Mouse (Mus musculus): ENCODE data around the gene Aldh3b1. TPM values are rescaled to one million over a fixed set of nuclear protein-coding genes. Genes with fewer than 3 reads are reported as not detected.
"Not testable (repeated sequence)": the region's sequence is repeated elsewhere in the genome, so short reads cannot be mapped to it uniquely, and the experiment has no call there.

Gene Aldh3b1
- polyA plus RNA-seq (2015; fragmentation: Nextera tagmentation; extraction: Ambion mirVana), result 1.1 TPM in 2 replicates

DNA sequence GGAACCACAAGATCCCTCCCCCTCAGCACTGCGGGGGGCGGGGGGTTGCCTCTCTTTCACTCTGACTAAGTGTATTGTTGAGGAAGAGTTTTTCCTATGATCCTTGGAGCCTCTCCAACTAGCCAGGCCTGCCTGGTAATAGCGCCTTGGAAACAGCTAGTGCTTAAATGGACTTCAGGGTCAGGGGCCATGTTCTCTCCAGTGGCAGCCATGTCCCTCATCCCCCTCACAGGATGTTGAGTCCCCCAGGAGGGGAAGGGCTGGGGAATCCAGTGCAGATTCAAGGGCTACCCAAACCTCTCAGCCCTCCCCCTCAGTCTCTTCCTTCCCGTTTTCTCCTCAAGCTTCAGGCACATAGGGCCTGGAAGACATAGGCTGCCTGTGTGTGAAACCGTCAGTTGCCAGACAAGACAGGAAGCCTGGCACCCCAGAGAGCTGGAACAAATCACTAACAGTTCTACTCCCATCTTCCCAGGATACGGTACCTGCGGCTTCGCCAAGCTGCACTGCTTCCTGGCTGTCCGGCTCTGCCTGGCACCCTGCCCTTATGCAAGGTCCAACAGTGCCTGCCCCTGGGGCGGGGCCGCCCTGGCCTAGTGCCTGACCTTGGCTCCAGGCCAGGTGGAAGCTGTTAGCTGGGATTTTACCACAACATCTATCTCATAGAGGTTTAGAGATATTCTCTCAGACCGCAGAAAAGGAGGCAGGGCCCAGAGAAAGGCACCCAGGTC, at the start of gene Aldh3b1:
Gene Aldh3b1, minus strand, starts transcription at position 598 of the 731 bp plus-strand sequence.
- peak within 1 kb of the TSS; percentile 33; the same call in 1 of the 2 replicates for H3K27ac ChIP-seq
- ATAC-seq, result 0 out of 2 replicates have a peak, but pooled peaks have one; percentile 48
- H3K9ac ChIP-seq, result no peak within 1 kb of the TSS

DNA sequence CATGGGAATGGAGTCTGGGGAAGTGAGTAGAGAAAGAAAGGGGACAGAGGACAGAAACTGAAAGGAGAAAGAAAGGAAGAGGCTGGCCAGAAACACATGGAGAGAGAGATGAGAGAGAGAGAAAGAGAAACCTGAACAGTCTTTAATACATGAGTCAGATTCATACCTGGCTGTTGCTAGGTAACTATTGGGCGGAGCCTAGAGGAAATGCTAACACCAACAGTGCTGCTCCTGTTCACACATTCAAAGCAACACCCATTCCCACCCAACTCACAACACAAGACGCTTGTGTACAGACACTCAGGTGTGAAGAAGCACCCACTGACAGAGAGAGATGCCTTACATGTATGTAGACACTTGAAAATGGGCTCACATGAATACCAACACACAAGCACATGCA, 46.3 kb upstream of the Aldh3b1 start:
- 74% methylated on average over 2 of the region's 2 CpGs for WGBS
- H3K27ac ChIP-seq, result no peak overlapping the region
- H3K4me3 ChIP-seq, result no peak overlapping the region
- no peaks in the 10 kb centered on the region for H3K9me3 ChIP-seq (replicated peaks)
- H3K9ac ChIP-seq, result no peak overlapping the region
- H3K27me3 ChIP-seq, result no peaks in the 10 kb centered on the region
- ATAC-seq, result no peak
- H3K4me1 ChIP-seq, result no peaks in the 10 kb centered on the region
- H3K36me3 ChIP-seq (ENCODE audit: poor library complexity, severe bottlenecking), result no peaks in the 10 kb centered on the region
- no peak overlapping the region for H3K4me2 ChIP-seq

More for the DNA sequence above, at the start of gene Aldh3b1:
- 0 out of 2 replicates have a peak, but pooled peaks cover 5% of the 10 kb centered on the region for H3K27me3 ChIP-seq
- no peak within 1 kb of the TSS for H3K4me2 ChIP-seq
- H3K4me3 ChIP-seq, result no peak within 1 kb of the TSS
- 62% methylated on average over 12 of the region's 12 CpGs for WGBS
- no peaks in the 10 kb centered on the region for H3K9me3 ChIP-seq (replicated peaks)
- peaks cover 20% of the 10 kb centered on the region for H3K4me1 ChIP-seq
- no peaks in the 10 kb centered on the region for H3K36me3 ChIP-seq (ENCODE audit: poor library complexity, severe bottlenecking)

DNA sequence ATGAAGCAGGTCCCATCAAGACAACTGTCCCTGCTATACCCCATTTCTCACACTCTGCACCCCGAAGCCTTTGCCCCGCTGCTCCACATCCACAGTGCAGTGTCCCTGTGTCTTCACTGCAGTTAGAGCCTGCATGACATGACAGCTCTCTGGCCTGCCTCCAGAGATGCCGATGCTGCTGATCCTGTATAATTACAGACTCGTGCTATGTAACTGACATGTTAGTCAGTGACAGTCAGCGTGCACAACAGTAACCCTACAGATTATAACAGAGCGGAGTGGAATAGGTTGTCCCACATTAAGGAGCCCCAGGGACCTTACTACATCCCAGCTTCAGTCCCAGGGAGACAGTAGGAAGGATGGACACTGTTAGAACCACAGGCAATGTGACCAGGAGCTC, 45.0 kb upstream of the Aldh3b1 start:
- not testable (repeated sequence) for H3K4me1 ChIP-seq; H3K36me3 ChIP-seq (ENCODE audit: poor library complexity, severe bottlenecking); H3K4me3 ChIP-seq; H3K9ac ChIP-seq; H3K4me2 ChIP-seq; H3K27me3 ChIP-seq; H3K9me3 ChIP-seq (replicated peaks); H3K27ac ChIP-seq; ATAC-seq
- WGBS, result 69% methylated on average over 6 of the region's 6 CpGs

DNA sequence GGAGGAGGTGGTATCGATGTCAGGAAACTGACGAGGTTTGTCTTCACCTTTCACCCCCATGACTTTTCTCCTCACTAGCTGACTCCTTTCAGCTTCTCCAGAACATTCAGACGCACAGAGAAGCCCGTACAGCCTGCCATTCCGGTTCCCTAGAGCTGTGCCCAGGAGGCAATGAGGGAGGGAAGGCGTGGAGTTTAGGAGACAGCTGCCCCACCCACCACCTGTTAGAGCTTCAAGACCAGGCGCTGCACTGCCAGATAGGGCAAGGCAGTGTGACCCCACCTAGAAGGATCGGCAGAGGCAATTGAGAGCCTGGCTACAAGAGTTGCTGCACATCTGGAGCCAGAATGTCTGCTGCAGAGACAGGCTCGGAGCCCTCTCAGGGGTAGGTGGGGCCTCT, 42.6 kb upstream of the Aldh3b1 start, which contains the start of gene Aldh3b2:
Gene Aldh3b2, plus strand, starts transcription at position 100 of the 400 bp plus-strand sequence.
- Histone ChIP-seq H3K27me3 (no peaks in the 10 kb centered on the region), H3K9me3 (replicated peaks) (no peaks in the 10 kb centered on the region), H3K27ac (no peak within 1 kb of the TSS), H3K4me1 (no peaks in the 10 kb centered on the region), H3K4me3 (no peak within 1 kb of the TSS), H3K9ac (no peak within 1 kb of the TSS), H3K36me3 (ENCODE audit: poor library complexity, severe bottlenecking) (no peaks in the 10 kb centered on the region), H3K4me2 (no peak within 1 kb of the TSS)
- 64% methylated on average over 9 of the region's 9 CpGs for WGBS
- no peak for ATAC-seq

DNA sequence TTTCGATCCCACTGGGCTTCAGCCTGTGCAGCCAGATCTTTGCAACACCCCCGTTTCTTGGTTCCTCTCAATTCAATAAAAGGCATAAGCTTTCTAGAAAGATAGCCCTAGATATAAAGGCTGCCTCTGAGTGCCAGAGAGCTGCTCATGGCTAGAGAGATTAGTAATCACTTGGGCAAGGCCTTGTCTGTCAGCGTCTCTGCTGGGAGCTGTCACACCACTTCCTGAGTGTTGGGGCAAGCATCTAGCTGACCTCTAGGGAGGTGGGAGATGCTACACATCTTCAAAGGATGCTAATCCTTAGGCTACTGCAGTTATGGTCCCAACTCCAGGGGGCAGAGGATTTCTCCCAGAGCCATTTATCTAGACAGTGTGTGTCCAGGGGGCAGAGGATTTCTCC, 37.6 kb upstream of the Aldh3b1 start:
- Histone ChIP-seq H3K36me3 (ENCODE audit: poor library complexity, severe bottlenecking) (no peaks in the 10 kb centered on the region), H3K9ac (no peak overlapping the region), H3K27me3 (no peaks in the 10 kb centered on the region), H3K4me1 (no peaks in the 10 kb centered on the region), H3K27ac (no peak overlapping the region), H3K4me3 (no peak overlapping the region), H3K9me3 (replicated peaks) (no peaks in the 10 kb centered on the region), H3K4me2 (no peak overlapping the region)
- 79% methylated on average over 3 of the region's 3 CpGs for WGBS
- no peak for ATAC-seq

DNA sequence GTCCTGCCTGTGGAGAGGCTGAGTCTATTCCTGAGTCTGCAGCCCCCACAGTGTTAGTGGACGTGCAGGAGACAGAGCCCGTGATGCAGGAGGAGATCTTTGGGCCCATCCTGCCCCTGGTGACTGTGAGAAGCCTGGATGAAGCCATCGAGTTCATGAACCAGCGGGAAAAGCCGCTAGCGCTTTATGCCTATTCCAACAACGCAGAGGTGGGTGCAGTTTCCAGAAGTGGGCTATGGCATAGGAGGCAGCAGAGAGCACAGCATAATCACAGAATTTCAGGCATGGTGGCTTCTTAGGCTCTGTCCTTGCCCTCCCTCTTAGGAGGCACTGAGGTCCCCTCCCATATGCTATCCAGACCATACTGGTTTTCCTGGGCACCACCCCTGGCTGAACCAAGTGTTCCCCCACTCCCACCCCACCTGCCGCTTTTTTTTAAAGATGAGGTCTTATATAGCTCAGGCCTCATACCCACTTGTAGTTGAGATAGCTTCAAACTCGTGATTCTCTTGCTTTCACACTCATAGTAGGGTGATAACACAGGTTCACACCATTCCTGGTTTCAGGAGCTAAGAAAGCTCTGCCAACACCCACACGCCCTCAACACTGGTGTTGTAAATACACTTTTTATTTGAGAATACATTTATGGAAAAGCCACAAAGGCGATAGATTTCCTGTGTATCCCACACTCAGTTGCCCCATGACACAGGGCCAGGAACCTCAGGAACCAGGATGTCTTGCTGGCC, 36.9 kb upstream of the Aldh3b1 start:
- Histone ChIP-seq H3K4me1 (no peaks in the 10 kb centered on the region), H3K4me2 (no peak overlapping the region), H3K4me3 (no peak overlapping the region), H3K36me3 (ENCODE audit: poor library complexity, severe bottlenecking) (no peaks in the 10 kb centered on the region), H3K9ac (no peak overlapping the region), H3K27ac (no peak overlapping the region), H3K9me3 (replicated peaks) (no peaks in the 10 kb centered on the region), H3K27me3 (no peaks in the 10 kb centered on the region)
- 69% methylated on average over 11 of the region's 11 CpGs for WGBS
- no peak for ATAC-seq

DNA sequence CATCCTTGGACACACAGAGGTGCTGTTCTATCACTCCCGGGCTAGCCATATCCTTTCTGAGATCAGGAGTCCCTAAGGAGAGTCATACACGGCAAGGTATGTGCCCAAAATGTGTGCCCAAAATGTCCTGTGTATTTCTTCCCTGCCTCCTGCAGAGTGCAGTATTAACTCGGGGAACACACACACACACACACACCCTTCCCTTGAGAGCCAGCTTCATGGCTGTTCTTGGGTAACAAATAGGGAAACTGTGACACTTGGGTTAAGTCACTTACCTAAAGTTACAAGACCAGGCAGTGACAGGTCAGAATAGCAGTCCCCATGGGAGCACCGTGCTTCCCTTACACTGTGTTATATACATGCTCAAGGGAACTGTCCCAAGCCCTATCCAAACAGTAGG, 34.4 kb upstream of the Aldh3b1 start:
- Histone ChIP-seq H3K4me3 (no peak overlapping the region), H3K27me3 (no peaks in the 10 kb centered on the region), H3K4me1 (no peaks in the 10 kb centered on the region), H3K27ac (no peak overlapping the region), H3K4me2 (no peak overlapping the region), H3K36me3 (ENCODE audit: poor library complexity, severe bottlenecking) (no peaks in the 10 kb centered on the region), H3K9ac (no peak overlapping the region), H3K9me3 (replicated peaks) (no peaks in the 10 kb centered on the region)
- no peak for ATAC-seq
- 81% methylated on average over 4 of the region's 4 CpGs for WGBS

DNA sequence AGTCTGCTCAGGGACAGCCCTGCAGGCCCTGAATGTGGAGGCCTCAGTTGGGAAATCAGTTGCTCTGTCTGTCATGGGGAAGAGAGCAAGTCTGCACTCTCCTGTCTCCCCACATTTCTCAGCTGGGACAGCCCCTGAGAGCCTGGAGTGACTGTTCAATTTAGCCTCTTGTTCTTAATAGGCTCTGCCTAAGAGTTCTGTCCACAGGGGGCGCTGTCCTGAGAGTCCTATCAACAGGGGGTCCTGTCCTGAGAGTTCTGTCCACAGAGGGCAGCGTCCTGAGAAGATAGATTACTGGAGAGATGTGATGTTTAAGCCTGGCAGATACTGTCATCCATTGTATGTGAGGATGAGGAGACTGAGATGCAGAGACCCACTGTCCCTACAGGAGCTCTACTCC, 32.9 kb upstream of the Aldh3b1 start:
- no peaks in the 10 kb centered on the region for H3K9me3 ChIP-seq (replicated peaks)
- 14% methylated on average over 2 of the region's 2 CpGs for whole genome bisulfite sequencing
- no peak for ATAC-seq
- no peak overlapping the region for H3K4me3 ChIP-seq
- no peak overlapping the region for H3K27ac ChIP-seq
- no peak overlapping the region for H3K9ac ChIP-seq
- H3K4me1 ChIP-seq, result no peaks in the 10 kb centered on the region
- no peaks in the 10 kb centered on the region for H3K27me3 ChIP-seq
- H3K36me3 ChIP-seq (ENCODE audit: poor library complexity, severe bottlenecking), result no peaks in the 10 kb centered on the region
- H3K4me2 ChIP-seq, result no peak overlapping the region

DNA sequence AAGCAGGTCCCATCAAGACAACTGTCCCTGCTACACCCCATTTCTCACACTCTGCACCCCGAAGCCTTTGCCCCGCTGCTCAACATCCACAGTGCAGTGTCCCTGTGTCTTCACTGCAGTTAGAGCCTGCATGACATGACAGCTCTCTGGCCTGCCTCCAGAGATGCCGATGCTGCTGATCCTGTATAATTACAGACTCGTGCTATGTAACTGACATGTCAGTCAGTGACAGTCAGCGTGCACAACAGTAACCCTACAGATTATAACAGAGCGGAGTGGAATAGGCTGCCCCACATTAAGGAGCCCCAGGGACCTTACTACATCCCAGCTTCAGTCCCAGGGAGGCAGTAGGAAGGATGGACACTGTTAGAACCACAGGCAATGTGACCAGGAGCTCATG, 32.2 kb upstream of the Aldh3b1 start:
- 79% methylated on average over 6 of the region's 6 CpGs for WGBS
- not testable (repeated sequence) for H3K9ac ChIP-seq; H3K4me1 ChIP-seq; H3K27ac ChIP-seq; H3K27me3 ChIP-seq; H3K4me3 ChIP-seq; H3K9me3 ChIP-seq (replicated peaks); H3K36me3 ChIP-seq (ENCODE audit: poor library complexity, severe bottlenecking); H3K4me2 ChIP-seq
- peak; percentile 33; the same call in 1 of the 2 replicates for ATAC-seq

DNA sequence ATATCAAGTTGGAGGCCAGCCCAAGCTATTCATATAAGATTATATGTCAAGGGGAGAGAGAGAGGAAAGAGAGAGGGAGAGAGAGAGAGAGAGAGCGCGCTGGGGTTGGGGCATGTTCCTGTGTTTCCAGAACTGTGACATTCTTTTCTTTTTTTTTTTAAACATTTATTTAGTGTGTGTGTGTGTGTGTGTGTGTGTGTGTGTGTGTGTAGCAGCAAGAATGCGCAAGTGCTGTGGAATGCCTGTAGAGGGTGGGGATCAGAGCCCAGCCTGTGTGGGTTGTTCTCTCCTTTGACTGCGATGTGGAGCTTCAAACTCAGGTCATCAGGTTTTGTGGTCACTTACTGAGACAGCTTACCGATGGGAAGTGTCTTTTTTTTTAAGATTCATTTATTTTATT, 30.6 kb upstream of the Aldh3b1 start:
- no peaks in the 10 kb centered on the region for H3K36me3 ChIP-seq (ENCODE audit: poor library complexity, severe bottlenecking)
- 0 out of 2 replicates have a peak, but pooled peaks cover 3% of the 10 kb centered on the region for H3K27me3 ChIP-seq
- no peak for ATAC-seq
- H3K9me3 ChIP-seq (replicated peaks), result no peaks in the 10 kb centered on the region
- H3K4me3 ChIP-seq, result no peak overlapping the region
- H3K27ac ChIP-seq, result no peak overlapping the region
- no peak overlapping the region for H3K4me2 ChIP-seq
- no peak overlapping the region for H3K9ac ChIP-seq
- no peaks in the 10 kb centered on the region for H3K4me1 ChIP-seq
- 88% methylated on average over 5 of the region's 5 CpGs for WGBS

DNA sequence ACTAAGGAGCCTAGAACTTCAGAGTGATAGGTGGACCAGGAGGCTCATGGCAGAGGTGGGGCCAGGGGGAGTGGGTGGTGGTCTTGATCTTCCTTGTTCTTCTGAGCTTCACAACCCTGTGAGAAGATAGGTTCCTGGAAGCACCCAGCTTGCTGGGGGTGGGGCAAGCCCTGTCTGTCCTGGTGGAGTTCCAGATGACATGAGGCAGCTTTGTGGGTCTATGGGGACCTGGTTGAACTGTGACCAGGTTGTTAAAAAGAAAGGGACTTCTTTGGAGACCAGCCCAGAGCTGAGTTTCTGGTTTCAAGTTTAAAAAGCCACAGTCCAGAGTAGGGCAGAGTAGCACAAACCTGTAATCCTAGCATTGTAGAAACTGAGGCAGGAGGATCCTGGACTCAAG, 29.4 kb upstream of the Aldh3b1 start:
- Histone ChIP-seq H3K36me3 (ENCODE audit: poor library complexity, severe bottlenecking) (no peaks in the 10 kb centered on the region), H3K9ac (no peak overlapping the region), H3K4me3 (no peak overlapping the region), H3K4me1 (no peaks in the 10 kb centered on the region), H3K9me3 (replicated peaks) (no peaks in the 10 kb centered on the region), H3K27ac (no peak overlapping the region), H3K4me2 (no peak overlapping the region), H3K27me3 (0 out of 2 replicates have a peak, but pooled peaks cover 3% of the 10 kb centered on the region)
- no peak for ATAC-seq

DNA sequence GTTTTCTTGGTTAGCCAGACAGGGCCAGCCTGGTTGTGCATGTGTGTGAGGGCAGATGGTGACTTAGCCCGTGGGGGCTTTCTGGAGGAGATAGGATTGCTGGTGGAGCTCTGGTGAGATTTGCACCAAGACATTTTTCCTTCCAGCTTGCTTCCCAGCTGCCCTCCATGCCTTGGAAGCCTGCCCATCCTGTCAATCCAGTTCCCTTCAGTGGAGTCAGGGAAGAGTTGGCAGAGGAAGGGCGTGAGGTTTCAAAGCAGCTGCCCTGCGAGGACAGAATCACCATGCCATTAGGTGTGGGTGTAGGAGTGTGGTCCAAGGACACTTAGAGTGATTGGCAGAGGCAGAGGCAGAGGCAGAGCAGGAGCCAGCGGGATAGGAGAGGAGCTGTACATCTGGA, 28.9 kb upstream of the Aldh3b1 start, which contains the start of gene Aldh3b3:
Gene Aldh3b3, plus strand, starts transcription at position 176 of the 400 bp plus-strand sequence.
- H3K27ac ChIP-seq, result no peak within 1 kb of the TSS
- no peak within 1 kb of the TSS for H3K4me3 ChIP-seq
- H3K36me3 ChIP-seq (ENCODE audit: poor library complexity, severe bottlenecking), result no peaks in the 10 kb centered on the region
- H3K4me1 ChIP-seq, result no peaks in the 10 kb centered on the region
- H3K9ac ChIP-seq, result no peak within 1 kb of the TSS
- ATAC-seq, result no peak
- H3K9me3 ChIP-seq (replicated peaks), result no peaks in the 10 kb centered on the region
- H3K27me3 ChIP-seq, result 0 out of 2 replicates have a peak, but pooled peaks cover 3% of the 10 kb centered on the region
- 73% methylated on average over 4 of the region's 4 CpGs for WGBS
- H3K4me2 ChIP-seq, result no peak within 1 kb of the TSS

Measured in forebrain, embryonic 13.5 days (tissue).